Mouse (Mus musculus): ENCODE results near the gene Opa3. TPM values are rescaled to one million over a fixed set of nuclear protein-coding genes. Genes with fewer than 3 reads are reported as not detected.

Opa3 gene
- polyA plus RNA-seq, 1 experiment, result 11.6 TPM

GRCm38 (mm10) chr7:19256567-19256966 is 28.4 kb downstream of the Opa3 start:
- TF ChIP-seq GATA1 (IDR thresholded peaks at IDR 0.05; ENCODE audit: borderline replicate concordance, low read length) (no peak), FLI1 (IDR thresholded peaks at IDR 0.05; ENCODE audit: low read length) (no peak)
- Histone ChIP-seq H3K36me3 (replicated peaks; ENCODE audit: low read length) (peaks cover 95% of the 10 kb centered on the region), H3K9me3 (no peaks in the 10 kb centered on the region), H3K4me3 (replicated peaks) (no peak overlapping the region), H3K27me3 (replicated peaks) (no peaks in the 10 kb centered on the region), H3K4me1 (peaks cover 62% of the 10 kb centered on the region)

DNA sequence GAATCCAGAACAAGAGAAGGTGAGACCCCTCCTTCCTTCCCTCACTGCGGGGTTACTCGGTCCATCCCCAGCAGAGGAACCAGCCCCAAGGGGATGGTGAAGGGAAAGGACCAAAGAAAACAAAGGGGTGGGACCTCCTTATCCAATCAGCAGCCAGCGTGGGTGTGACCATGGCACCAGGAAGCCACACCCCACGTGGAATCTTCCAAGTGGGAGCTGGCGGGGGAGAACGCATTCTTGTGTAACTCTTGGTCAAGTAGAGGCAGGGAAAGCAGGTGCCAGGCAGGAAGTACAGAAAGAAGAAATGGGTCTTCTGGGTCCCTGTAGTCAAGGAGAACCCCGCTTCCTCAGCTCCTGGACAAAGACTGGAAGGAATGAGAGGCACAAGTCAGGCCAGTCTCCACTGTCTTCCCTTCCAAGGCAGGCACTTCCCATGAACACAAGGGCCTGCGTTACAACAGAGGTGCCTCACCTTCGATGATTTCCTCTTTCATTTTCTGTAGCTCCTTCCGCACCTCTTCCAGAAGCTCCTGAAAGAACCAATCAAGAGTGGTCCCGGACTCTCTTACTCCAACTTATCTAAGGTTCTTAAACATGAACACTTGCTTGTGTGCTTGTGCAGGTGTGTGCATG is 29.4 kb downstream of the Opa3 start:
- Histone ChIP-seq H3K36me3 (replicated peaks; ENCODE audit: low read length) (peaks cover 96% of the 10 kb centered on the region), H3K4me3 (replicated peaks) (peak overlapping the region; percentile 44), H3K9me3 (no peaks in the 10 kb centered on the region), H3K4me1 (peaks cover 70% of the 10 kb centered on the region), H3K27me3 (replicated peaks) (no peaks in the 10 kb centered on the region)
- no peak for TF ChIP-seq FLI1 (IDR thresholded peaks at IDR 0.05; ENCODE audit: low read length)
- TF ChIP-seq GATA1 (IDR thresholded peaks at IDR 0.05; ENCODE audit: borderline replicate concordance, low read length), result no peak

GRCm38 (mm10) chr7:19258336-19258735 is 30.2 kb downstream of the Opa3 start:
- Histone ChIP-seq H3K4me3 (replicated peaks) (no peak overlapping the region), H3K4me1 (peaks cover 72% of the 10 kb centered on the region), H3K9me3 (no peaks in the 10 kb centered on the region), H3K27me3 (replicated peaks) (no peaks in the 10 kb centered on the region), H3K36me3 (replicated peaks; ENCODE audit: low read length) (peaks cover 100% of the 10 kb centered on the region)
- TF ChIP-seq FLI1 (IDR thresholded peaks at IDR 0.05; ENCODE audit: low read length) (no peak), GATA1 (IDR thresholded peaks at IDR 0.05; ENCODE audit: borderline replicate concordance, low read length) (no peak)

- Histone ChIP-seq H3K27me3 (replicated peaks) (no peaks in the 10 kb centered on the region), H3K4me1 (peaks cover 84% of the 10 kb centered on the region), H3K36me3 (replicated peaks; ENCODE audit: low read length) (peaks cover 78% of the 10 kb centered on the region), H3K9me3 (no peaks in the 10 kb centered on the region), H3K4me3 (replicated peaks) (peak overlapping the region; percentile 96)
- TF ChIP-seq FLI1 (IDR thresholded peaks at IDR 0.05; ENCODE audit: low read length) (no peak), GATA1 (IDR thresholded peaks at IDR 0.05; ENCODE audit: borderline replicate concordance, low read length) (no peak)
These were observed 37.0 kb downstream of the Opa3 start for GRCm38 (mm10) chr7:19265147-19265546.

- H3K9me3 ChIP-seq, result no peaks in the 10 kb centered on the region
- TF ChIP-seq FLI1 (IDR thresholded peaks at IDR 0.05; ENCODE audit: low read length), result no peak
- no peak for TF ChIP-seq GATA1 (IDR thresholded peaks at IDR 0.05; ENCODE audit: borderline replicate concordance, low read length)
- peak overlapping the region; percentile 96 for H3K4me3 ChIP-seq (replicated peaks)
- H3K36me3 ChIP-seq (replicated peaks; ENCODE audit: low read length), result peaks cover 68% of the 10 kb centered on the region
- H3K4me1 ChIP-seq, result peaks cover 74% of the 10 kb centered on the region
- no peaks in the 10 kb centered on the region for H3K27me3 ChIP-seq (replicated peaks)
These were observed 38.0 kb downstream of the Opa3 start for GRCm38 (mm10) chr7:19265928-19266822.

GRCm38 (mm10) chr7:19267051-19267450 is 38.9 kb downstream of the Opa3 start:
- H3K4me3 ChIP-seq (replicated peaks), result peak overlapping the region; percentile 96
- no peak for TF ChIP-seq GATA1 (IDR thresholded peaks at IDR 0.05; ENCODE audit: borderline replicate concordance, low read length)
- TF ChIP-seq FLI1 (IDR thresholded peaks at IDR 0.05; ENCODE audit: low read length), result no peak
- no peaks in the 10 kb centered on the region for H3K27me3 ChIP-seq (replicated peaks)
- no peaks in the 10 kb centered on the region for H3K9me3 ChIP-seq
- peaks cover 59% of the 10 kb centered on the region for H3K36me3 ChIP-seq (replicated peaks; ENCODE audit: low read length)
- peaks cover 65% of the 10 kb centered on the region for H3K4me1 ChIP-seq

GRCm38 (mm10) chr7:19268993-19269681 is 41.0 kb downstream of the Opa3 start:
- Histone ChIP-seq H3K36me3 (replicated peaks; ENCODE audit: low read length) (peaks cover 39% of the 10 kb centered on the region), H3K9me3 (no peaks in the 10 kb centered on the region), H3K4me1 (peaks cover 57% of the 10 kb centered on the region)

DNA sequence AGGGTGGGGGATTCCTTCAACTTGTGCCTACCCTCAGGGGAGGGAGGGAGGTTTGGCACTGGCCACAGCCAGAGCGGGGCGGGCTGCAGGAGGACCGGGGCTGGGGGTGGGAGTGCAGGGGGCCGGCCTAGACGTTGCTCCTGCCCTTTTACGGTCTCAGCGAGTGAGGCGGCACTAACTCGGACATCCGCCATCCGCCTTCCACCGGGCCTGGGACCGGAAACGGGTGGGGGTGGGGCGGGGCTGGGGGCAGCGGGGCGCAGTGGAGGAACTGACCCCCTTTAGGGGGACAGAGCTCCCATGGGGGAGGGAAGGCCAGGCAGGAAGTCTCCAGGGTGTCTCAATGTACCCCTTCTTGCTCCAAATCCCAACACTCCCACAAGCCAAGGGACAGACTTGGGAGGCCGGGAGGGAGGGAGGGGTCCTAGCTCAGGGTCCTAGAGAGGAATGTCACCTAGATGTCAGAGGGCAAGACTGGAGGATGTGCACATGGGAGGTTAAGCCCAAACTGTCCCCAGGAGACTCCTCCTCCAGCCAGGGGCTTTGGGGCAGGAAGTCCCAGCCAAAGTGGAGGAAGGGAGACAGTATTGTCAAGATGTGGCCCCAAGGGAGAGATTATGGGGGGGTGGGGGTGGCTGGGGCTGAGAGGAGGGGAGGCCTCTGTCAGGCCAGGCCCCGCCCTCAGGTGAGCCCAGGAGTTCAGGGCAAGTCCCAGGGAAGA is 41.7 kb downstream of the Opa3 start:
- TF ChIP-seq GATA1 (IDR thresholded peaks at IDR 0.05; ENCODE audit: borderline replicate concordance, low read length), result no peak
- no peak for TF ChIP-seq FLI1 (IDR thresholded peaks at IDR 0.05; ENCODE audit: low read length)
- Histone ChIP-seq H3K36me3 (replicated peaks; ENCODE audit: low read length) (peaks cover 31% of the 10 kb centered on the region), H3K4me1 (peaks cover 50% of the 10 kb centered on the region), H3K27me3 (replicated peaks) (no peaks in the 10 kb centered on the region), H3K4me3 (replicated peaks) (peak overlapping the region; percentile 96), H3K9me3 (no peaks in the 10 kb centered on the region)

More at GRCm38 (mm10) chr7:19268993-19269681, 41.0 kb downstream of the Opa3 start:
- TF ChIP-seq FLI1 (IDR thresholded peaks at IDR 0.05; ENCODE audit: low read length), result no peak
- no peak for TF ChIP-seq GATA1 (IDR thresholded peaks at IDR 0.05; ENCODE audit: borderline replicate concordance, low read length)
- no peaks in the 10 kb centered on the region for H3K27me3 ChIP-seq (replicated peaks)
- H3K4me3 ChIP-seq (replicated peaks), result peak overlapping the region; percentile 96

Data from megakaryocyte, embryonic 14.5 days (primary cell).